Mouse (Mus musculus) lung, adult 2 months (tissue): ENCODE measurements around the gene Slfn4.

ENCODE experiments used
- CTCF ChIP-seq: fragments of 200-500 bp; IDR thresholded peaks from 2 replicates; pipeline ENCODE4 v1.5.1; 2011; ENCODE audit warnings: mild to moderate bottlenecking, low read length, control low read depth; ENCODE audit not compliant: insufficient read depth
- POLR2A ChIP-seq: fragments of 200-500 bp; IDR thresholded peaks from 2 replicates; pipeline ENCODE4 v1.6.1; 2011; ENCODE audit warnings: low read depth, mild to moderate bottlenecking, control low read depth, low read length, borderline replicate concordance; ENCODE audit errors: extremely low read depth

DNA sequence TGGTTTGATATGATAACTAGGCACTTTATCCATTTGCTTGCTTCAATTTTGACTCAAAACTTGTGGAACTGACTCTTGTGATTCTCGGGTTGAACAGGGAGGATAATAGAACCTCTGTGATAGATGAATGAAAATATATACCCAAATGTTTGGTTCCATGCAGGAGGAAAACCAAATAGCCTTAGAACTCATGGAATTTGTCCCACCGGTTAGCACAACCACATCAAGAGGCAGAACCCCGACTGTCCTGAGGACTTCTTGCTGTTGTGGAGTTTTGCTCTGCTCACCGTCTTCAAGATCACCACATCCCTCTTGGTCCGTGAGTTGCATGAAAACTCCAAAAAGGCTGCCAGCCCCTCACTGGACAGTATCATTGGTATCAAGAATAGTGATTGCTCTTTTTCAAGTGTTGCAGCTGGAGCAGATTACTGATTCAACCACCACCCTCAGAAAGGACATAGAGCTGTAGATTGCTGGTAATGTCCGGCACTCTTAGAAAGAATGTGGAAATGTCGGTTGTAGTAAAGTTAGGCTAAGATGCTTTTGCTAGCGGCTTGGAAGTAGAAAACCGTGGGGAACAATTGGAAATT lies 50.5 kb downstream of the Slfn4 start:
- TF ChIP-seq CTCF, result no peak
- no peak for TF ChIP-seq POLR2A
